Mouse (Mus musculus): ENCODE measurements around the gene Vnn3. TPM values are rescaled to one million over a fixed set of nuclear protein-coding genes. Genes with fewer than 3 reads are reported as not detected.
A peak's percentile ranks its signal among the peaks of the same experiment; 100 is the strongest.

Vnn3 gene
- polyA plus RNA-seq, 1 experiment from 2014 or later = 0.08 TPM

GRCm38 (mm10) chr10:23905661-23906060 lies 54.4 kb downstream of the Vnn3 start:
- H3K4me2 ChIP-seq (ENCODE audit: low read length) = no peak overlapping the region
- H3K27me3 ChIP-seq (ENCODE audit: insufficient read depth, low read length) = no peaks in the 10 kb centered on the region
- 74% methylated on average over 1 of the region's 1 CpGs for WGBS
- H3K27ac ChIP-seq = no peak overlapping the region
- DNase-seq (ENCODE audit: low spot score) (peak; percentile 17), ATAC-seq (replicated peaks; ENCODE audit: low FRiP score, low read depth) (peak; percentile 77; the same call in 1 of the 2 replicates)
- H3K36me3 ChIP-seq (ENCODE audit: insufficient read depth, low read length) = no peaks in the 10 kb centered on the region
- TF ChIP-seq CTCF (IDR thresholded peaks at IDR 0.05; ENCODE audit: low read depth) = no peak
- H3K4me3 ChIP-seq (replicated peaks; ENCODE audit: low read depth, low read length) = no peak overlapping the region
- H3K4me1 ChIP-seq (replicated peaks; ENCODE audit: insufficient read depth, low read length) = no peaks in the 10 kb centered on the region
- no peak overlapping the region for H3K9ac ChIP-seq (ENCODE audit: low read depth, low read length)
- no peaks in the 10 kb centered on the region for H3K9me3 ChIP-seq (replicated peaks; ENCODE audit: low read length)

Other genes starting within 250 kb of the Vnn3 start
- gene Rps12, start 64.2 kb upstream of the Vnn3 start, polyA plus RNA-seq (2015; fragmentation: Nextera tagmentation; extraction: Ambion mirVana) = 225 and 241 TPM in 2 replicates
- gene Slc18b1, start 54.5 kb upstream of the Vnn3 start, polyA plus RNA-seq (2015; fragmentation: Nextera tagmentation; extraction: Ambion mirVana) = 16.0 and 20.2 TPM in 2 replicates
- 21.1 and 22.4 TPM in 2 replicates for gene Vnn1, start 43.2 kb downstream of the Vnn3 start, polyA plus RNA-seq (2015; fragmentation: Nextera tagmentation; extraction: Ambion mirVana)
- not detected in 2 replicates for gene Taar1, start 68.9 kb downstream of the Vnn3 start, polyA plus RNA-seq (2015; fragmentation: Nextera tagmentation; extraction: Ambion mirVana)
- gene Taar2, start 87.1 kb downstream of the Vnn3 start, polyA plus RNA-seq (2015; fragmentation: Nextera tagmentation; extraction: Ambion mirVana) = 0.31 and 0.41 TPM in 2 replicates
- gene Taar3, start 98.1 kb downstream of the Vnn3 start, polyA plus RNA-seq (2015; fragmentation: Nextera tagmentation; extraction: Ambion mirVana) = not detected in 2 replicates
- gene Taar4, start 109.0 kb downstream of the Vnn3 start, polyA plus RNA-seq (2015; fragmentation: Nextera tagmentation; extraction: Ambion mirVana) = not detected in 2 replicates
- gene Taar5, start 119.2 kb downstream of the Vnn3 start, polyA plus RNA-seq (2015; fragmentation: Nextera tagmentation; extraction: Ambion mirVana) = 0.23 and 0.30 TPM in 2 replicates
- gene Taar6, start 134.2 kb downstream of the Vnn3 start, polyA plus RNA-seq (2015; fragmentation: Nextera tagmentation; extraction: Ambion mirVana) = not detected in 2 replicates
- gene Taar7a, start 142.0 kb downstream of the Vnn3 start, polyA plus RNA-seq (2015; fragmentation: Nextera tagmentation; extraction: Ambion mirVana) = not detected in 2 replicates
- not detected in 2 replicates for gene Taar7b, start 148.5 kb downstream of the Vnn3 start, polyA plus RNA-seq (2015; fragmentation: Nextera tagmentation; extraction: Ambion mirVana)
- gene Taar7d, start 175.8 kb downstream of the Vnn3 start, polyA plus RNA-seq (2015; fragmentation: Nextera tagmentation; extraction: Ambion mirVana) = not detected in 2 replicates
- gene Taar7e, start 186.2 kb downstream of the Vnn3 start, polyA plus RNA-seq (2015; fragmentation: Nextera tagmentation; extraction: Ambion mirVana) = not detected in 2 replicates
- not detected in 2 replicates for gene Taar7f, start 198.0 kb downstream of the Vnn3 start, polyA plus RNA-seq (2015; fragmentation: Nextera tagmentation; extraction: Ambion mirVana)
- gene Taar8a, start 225.0 kb downstream of the Vnn3 start, polyA plus RNA-seq (2015; fragmentation: Nextera tagmentation; extraction: Ambion mirVana) = not detected in 2 replicates
- gene Taar8b, start 240.8 kb downstream of the Vnn3 start, polyA plus RNA-seq (2015; fragmentation: Nextera tagmentation; extraction: Ambion mirVana) = not detected in 2 replicates